Mouse (Mus musculus) yolk sac, embryonic 10.5 days (tissue): ENCODE results near the gene Wdr62.
"Not testable (repeated sequence)": the region's sequence is repeated elsewhere in the genome, so short reads cannot be mapped to it uniquely, and the experiment has no call there.

ENCODE experiments used
- DNase-seq: peaks from one replicate; pipeline ENCODE4 v3.0.0-alpha.2; 2017; ENCODE audit warnings: low spot score

The Wdr62 gene

GRCm38 (mm10) chr7:30265531-30265930, 14.7 kb downstream of the Wdr62 start:
- no peak for DNase-seq

GRCm38 (mm10) chr7:30265041-30265440, 15.2 kb downstream of the Wdr62 start:
- DNase-seq = peak; percentile 44

- no peak for DNase-seq
These were observed 28.0 kb downstream of the Wdr62 start for GRCm38 (mm10) chr7:30251956-30252954.

DNA sequence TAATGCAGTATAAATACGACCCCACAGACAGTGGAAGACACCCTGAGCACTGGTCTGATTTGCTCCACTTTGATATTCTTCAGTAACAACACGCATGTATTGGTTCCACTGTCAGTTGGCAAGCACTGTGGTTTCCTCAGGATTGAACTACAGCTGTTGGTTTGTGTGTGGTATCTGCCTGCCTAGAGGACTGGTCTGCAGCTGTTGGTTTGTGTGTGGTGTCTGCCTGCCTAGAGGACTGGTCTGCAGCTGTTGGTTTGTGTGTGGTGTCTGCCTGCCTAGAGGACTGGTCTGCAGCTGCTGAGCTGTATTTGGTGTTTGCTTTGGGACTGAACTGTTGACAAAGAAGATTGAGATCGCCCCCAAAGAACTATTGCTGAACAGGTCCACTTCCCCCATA, 42.8 kb downstream of the Wdr62 start:
- not testable (repeated sequence) for DNase-seq

DNA sequence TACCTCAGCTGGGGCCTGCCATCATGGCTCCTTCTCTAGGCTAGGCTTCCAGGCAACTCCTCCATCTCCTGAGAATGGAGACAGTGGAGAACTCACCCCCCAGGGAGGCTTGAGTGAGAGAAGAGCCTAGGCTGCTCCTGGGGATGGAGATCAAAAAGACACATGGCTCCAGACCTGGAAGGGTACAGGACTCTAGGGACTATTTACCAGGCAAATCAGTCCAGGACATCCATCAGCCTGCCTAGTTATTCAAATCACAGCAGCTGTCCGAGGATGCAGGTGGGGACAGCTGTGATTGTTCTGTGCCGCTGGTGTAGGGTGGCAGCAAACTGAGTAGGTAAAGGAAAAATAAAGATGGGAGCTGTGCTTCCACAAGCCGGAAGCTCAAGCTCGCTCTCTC, 44.6 kb downstream of the Wdr62 start, which contains the start of gene Ovol3:
Gene Ovol3 (minus strand): TSS at position 101 of the 400 bp plus-strand sequence.
- no peak for DNase-seq

DNA sequence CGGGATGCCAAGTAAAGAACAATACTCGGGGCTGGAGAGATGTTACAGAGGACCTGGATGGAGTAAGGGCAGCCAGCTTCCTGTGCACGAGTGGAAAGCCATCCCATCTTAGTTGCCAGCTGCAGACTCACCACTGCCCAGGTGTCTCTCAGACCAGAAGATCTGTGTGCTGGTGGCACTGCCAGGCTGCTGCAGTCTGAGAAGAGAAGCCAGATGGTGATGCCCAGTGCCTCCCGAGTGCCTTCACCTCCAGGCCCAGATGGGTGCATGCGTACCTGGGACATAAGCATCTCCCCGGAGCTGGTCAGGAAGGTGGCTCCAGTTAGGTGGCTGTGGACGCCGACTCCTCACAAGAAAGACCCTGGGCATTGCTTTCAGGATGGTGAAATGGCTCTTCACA, 45.1 kb downstream of the Wdr62 start:
- DNase-seq = no peak

- no peak for DNase-seq
These were observed 45.9 kb downstream of the Wdr62 start for GRCm38 (mm10) chr7:30234276-30234858.

DNA sequence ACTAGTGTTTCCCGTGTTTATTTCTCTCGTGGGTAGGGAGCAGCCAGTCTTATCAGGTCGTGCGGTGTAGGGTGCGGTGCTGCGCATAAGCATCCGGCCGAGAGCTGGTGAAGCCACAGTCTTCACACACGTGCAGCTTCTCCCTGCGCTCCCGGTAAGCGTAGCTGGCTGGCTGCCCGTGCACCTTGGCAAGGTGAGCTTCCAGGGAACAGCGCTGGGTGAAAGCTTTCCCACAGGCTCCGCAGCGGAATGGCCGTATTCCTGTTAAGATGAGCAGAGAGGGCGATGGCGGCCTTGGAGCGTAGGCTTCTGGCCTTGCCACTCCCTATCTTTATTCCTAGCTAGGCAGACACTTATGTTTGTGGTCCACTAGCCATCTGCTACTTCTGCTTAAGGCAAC, 46.8 kb downstream of the Wdr62 start:
- no peak for DNase-seq

GRCm38 (mm10) chr7:30232631-30233148, 47.5 kb downstream of the Wdr62 start:
- peak; percentile 45 for DNase-seq

DNA sequence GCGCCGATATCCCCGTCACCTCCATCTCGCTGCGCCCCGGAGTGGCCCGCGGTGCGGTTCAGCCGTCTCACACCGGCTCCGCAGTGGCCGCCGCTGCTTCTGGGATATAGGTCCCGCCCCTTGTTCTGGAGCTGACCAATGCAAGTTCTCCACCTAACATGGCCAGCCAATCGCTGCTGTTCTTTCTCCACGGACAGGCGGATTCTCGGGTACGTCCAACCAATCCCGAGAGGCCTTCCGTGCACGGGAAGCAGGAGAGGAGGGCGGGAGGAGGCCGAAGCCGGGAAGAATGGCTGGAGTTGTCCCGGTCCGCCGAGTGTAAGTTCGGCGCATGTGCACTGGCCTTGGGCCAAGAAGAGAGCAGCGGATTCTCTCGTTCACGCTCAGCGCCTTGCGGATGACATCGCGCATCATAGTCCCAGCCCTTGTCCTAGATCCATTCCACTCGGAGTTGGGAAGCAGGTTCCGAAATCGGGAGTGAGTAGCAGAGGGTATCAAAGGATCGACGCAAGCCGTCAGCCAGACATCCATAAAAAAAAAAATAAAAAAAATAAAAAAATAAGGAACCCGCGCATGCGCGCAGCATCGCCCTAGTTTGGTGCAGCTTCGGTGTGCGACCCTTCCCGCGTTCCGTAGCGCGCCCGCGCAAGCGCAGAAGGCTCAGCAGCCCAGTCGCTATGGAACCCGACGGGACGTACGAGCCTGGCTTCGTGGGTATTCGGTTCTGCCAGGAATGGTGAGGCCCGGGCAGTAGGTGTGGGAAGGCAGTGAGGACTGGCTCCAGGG, 48.4 kb downstream of the Wdr62 start, which contains the start of the genes Polr2i and Tbcb:
Gene Polr2i (plus strand): TSS at position 280 of the 786 bp plus-strand sequence.
Gene Tbcb (minus strand): TSS at position 604 of the 786 bp plus-strand sequence.
- peak; percentile 98 for DNase-seq

- no peak for DNase-seq
These were observed 48.9 kb downstream of the Wdr62 start for GRCm38 (mm10) chr7:30231328-30231668.

- no peak for DNase-seq
These were observed 56.0 kb downstream of the Wdr62 start for GRCm38 (mm10) chr7:30224206-30224605.

GRCm38 (mm10) chr7:30222205-30222604, 58.0 kb downstream of the Wdr62 start:
- no peak for DNase-seq

DNA sequence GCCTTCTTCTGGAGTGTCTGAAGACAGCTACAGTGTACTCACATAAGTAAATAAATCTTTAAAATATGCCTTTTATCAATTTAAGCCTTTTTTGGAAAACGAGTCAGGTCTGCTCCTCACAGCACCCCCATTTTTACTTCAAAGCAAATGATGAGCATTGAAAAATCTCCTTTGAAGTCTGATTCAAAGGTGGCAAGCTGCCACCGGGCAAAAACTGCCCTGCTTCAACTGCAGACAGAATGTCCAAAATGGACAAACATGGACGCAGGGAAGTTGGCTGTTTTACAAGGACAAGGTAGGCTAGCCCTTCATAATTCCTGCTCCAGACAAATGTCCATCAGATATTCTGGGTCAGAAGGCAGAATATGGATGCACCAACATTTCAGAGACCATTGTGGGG, 58.8 kb downstream of the Wdr62 start:
- DNase-seq = no peak

DNA sequence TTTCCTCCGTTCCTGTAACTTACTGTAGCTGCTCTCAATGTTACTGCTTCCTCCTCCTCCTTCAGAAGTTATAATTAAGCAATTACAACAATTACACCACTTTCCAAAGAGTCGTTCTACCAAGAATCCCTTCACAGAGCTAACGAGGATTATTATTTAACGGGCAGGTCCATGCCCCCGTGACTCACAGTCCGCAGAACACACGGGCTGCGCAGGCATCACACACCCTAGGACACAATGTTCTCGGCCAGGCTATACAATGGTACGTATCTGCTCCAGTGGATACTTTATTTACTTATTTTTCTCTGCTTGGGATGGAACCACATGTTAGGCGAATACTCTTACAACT, 60.2 kb downstream of the Wdr62 start:
- no peak for DNase-seq

GRCm38 (mm10) chr7:30219293-30220007, 60.8 kb downstream of the Wdr62 start:
- DNase-seq = peak; percentile 46

- no peak for DNase-seq
These were observed 62.9 kb downstream of the Wdr62 start for GRCm38 (mm10) chr7:30217277-30217676.

DNA sequence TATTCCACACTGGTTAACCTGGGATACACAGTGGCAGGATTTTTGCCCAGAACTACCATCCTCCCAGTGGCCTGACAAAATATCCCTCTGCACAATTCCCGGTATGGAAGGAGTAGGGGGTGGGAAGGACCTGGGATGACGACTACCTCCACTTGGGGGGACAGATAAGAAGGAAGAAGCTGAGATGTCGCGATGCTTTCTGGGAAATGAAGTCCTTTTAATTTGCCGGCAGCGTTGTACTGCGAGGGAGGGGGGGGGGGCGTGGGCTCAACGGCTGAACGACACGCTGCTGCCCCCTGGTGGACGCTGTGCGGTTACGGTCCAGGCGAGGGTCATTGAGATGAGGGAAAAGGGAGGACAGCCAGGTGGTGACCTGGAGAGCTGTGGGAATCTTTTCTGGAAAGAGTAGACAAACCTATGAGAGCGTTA, 63.5 kb downstream of the Wdr62 start:
- peak; percentile 79 for DNase-seq

DNA sequence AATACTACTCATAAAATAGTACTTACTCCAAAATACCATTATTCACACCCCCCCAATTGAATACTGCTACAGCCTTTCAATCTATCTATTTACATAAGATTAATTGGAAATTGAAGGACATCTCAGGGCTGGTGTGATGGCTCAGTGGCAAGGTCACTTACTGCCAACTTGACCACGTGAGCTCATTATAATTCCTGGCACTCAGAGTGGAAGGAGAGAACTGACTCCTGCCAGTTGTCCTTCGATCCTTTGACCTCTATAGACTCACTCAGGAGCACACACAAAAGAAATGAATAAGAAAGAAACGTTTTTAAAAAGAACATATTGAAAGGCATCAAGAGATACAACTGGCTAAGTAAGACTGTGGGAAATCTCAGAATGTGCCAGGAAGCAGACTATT, 64.3 kb downstream of the Wdr62 start:
- no peak for DNase-seq

DNA sequence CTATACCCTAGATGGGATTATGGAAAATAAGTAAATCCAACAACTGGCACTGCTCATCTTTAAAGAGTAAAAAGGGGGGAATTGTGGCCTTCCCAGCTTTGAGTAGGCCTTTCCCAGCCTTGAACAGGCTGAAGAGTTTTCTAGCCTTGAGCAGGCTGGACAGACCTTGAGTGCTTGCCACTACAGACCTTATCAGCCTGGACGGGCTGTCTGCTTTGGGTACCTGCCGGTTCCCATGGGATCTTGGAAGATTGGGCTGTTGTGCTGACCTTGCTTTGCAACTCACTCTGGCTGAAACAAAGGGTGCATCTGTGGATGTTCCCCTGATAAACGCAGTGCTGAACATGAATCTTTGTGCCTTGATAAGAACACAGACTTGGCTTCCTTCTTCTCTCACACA, 66.3 kb downstream of the Wdr62 start:
- DNase-seq = no peak

DNA sequence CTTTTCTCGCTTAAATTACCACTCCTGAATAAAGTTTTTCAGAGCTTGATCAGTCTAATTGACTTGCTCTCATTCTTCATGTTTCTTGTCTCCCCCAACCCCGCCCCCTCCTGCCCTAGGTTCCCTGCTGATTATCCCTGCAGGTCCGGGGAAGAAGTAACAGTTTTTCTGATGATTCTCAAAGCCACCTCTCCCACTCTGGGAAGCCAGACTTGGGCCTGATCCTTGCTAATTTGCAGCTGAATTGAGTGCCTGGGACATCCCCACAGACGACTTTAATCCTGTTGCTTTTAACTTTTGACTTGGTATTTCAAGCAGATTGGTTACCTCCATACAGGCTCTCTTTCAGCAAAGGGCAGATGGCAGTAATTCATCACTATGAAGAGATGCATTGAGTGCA, 69.2 kb downstream of the Wdr62 start:
- no peak for DNase-seq
